Mouse (Mus musculus) adrenal gland, postnatal 0 days (tissue): ENCODE data around the gene Scgb1b19. TPM values are rescaled to one million over a fixed set of nuclear protein-coding genes. Genes with fewer than 3 reads are reported as not detected.

Experiments
- polyA plus RNA-seq: library from polyadenylated mRNA; unstranded; fragments of >200 nt; fragmentation: Nextera tagmentation; extraction: Ambion mirVana; gene quantifications from 2 replicates; pipeline ENCODE4 v1.2.1, GENCODE M21; 2015

The Scgb1b19 gene
- not detected in 2 replicates for polyA plus RNA-seq

GRCm38 (mm10) chr7:33286991-33287390, at the start of gene Scgb1b19:
Scgb1b19 (plus strand) TSS chr7:33287291.

GRCm38 (mm10) chr7:33280238-33280637, 6.9 kb upstream of the Scgb1b19 start, which contains the start of gene Scgb2b19:
Scgb2b19 (minus strand) TSS chr7:33280338.

Other genes with a start within 250 kb of the Scgb1b19 start
- not detected in 2 replicates for gene Scgb2b17, start 230.7 kb upstream of the Scgb1b19 start, polyA plus RNA-seq
- not detected in 2 replicates for gene Scgb1b17, start 223.8 kb upstream of the Scgb1b19 start, polyA plus RNA-seq
- not detected in 2 replicates for gene Scgb2b18, start 113.4 kb upstream of the Scgb1b19 start, polyA plus RNA-seq
- gene Scgb1b18, start 101.7 kb upstream of the Scgb1b19 start, polyA plus RNA-seq = not detected in 2 replicates
- not detected in 2 replicates for gene Scgb2b19, start 7.0 kb upstream of the Scgb1b19 start, polyA plus RNA-seq
- gene Scgb2b20, start 79.0 kb downstream of the Scgb1b19 start, polyA plus RNA-seq = not detected in 2 replicates
- gene Scgb1b20, start 85.9 kb downstream of the Scgb1b19 start, polyA plus RNA-seq = not detected in 2 replicates
- not detected in 2 replicates for gene Scgb2b21, start 233.2 kb downstream of the Scgb1b19 start, polyA plus RNA-seq